29 mouse cellular contexts compared by ENCODE assay signal in the genomic region with DNA sequence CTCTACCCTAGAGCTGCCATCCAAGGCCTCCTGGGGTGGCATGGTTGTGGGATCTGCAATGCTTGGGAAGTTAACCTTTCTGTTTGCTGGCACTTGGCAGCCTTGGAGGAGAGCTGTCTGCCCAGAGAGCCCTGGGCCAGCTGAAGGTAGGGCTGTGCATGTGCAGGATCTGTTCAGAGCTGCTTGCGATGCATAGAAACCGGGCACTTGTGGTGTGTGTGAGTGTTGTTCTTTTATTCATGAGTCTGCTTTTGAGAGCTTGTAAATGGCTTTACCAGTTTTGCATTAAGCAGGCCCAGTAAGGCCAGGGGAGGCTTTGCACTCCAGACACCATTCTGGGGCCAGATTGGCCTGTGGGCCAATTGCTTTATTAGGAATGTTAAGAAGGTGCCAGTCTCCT.
A peak's percentile ranks its signal among the peaks of the same experiment; 100 is the strongest.
DNase-seq lines count a peak whose midpoint lies in the region; ATAC-seq lines count a peak whose summit lies in the region.
"Had no signal": no experiment of that assay in that cellular context is flagged by ENCODE, and none has a peak within 500 bp of the region (broad histone marks: within the 10 kb centered on the region; RNA-seq: fewer than 3 reads in every experiment).

No protein-coding gene starts in this region.

- no peaks in the 10 kb centered on the region for H3K36me3 ChIP-seq in forebrain, embryonic 13.5 days (ENCODE audit: poor library complexity, severe bottlenecking)
- H3K36me3 ChIP-seq in forebrain, embryonic 10.5 days (replicated peaks) = no peaks in the 10 kb centered on the region
- no peaks in the 10 kb centered on the region for H3K36me3 ChIP-seq in hindbrain, embryonic 15.5 days
- no peaks in the 10 kb centered on the region for H3K36me3 ChIP-seq in hindbrain, embryonic 10.5 days
- H3K36me3 ChIP-seq in forebrain, embryonic 16.5 days (ENCODE audit: control insufficient read depth, insufficient read depth) = no peaks in the 10 kb centered on the region
- no peaks in the 10 kb centered on the region for H3K36me3 ChIP-seq in midbrain, embryonic 15.5 days (replicated peaks)
- H3K36me3 ChIP-seq: embryonic facial prominence, embryonic 13.5 days; heart, embryonic 12.5 days; limb, embryonic 10.5 days; liver, embryonic 15.5 days; lung, embryonic 15.5 days; neural tube, embryonic 13.5 days; stomach, embryonic 15.5 days had no signal

- H3K4me3 ChIP-seq in forebrain, embryonic 13.5 days = no peak overlapping the region
- H3K4me3 ChIP-seq in forebrain, embryonic 10.5 days = no peak overlapping the region
- no peak overlapping the region for H3K4me3 ChIP-seq in hindbrain, embryonic 15.5 days
- no peak overlapping the region for H3K4me3 ChIP-seq in hindbrain, embryonic 10.5 days
- no peak overlapping the region for H3K4me3 ChIP-seq in forebrain, embryonic 16.5 days (replicated peaks; ENCODE audit: low read length)
- H3K4me3 ChIP-seq in midbrain, embryonic 15.5 days = no peak overlapping the region
- H3K4me3 ChIP-seq: embryonic facial prominence, embryonic 13.5 days; erythroblast, embryonic 14.5 days; heart, embryonic 12.5 days; limb, embryonic 10.5 days; liver, embryonic 15.5 days; lung, embryonic 15.5 days; myocyte; neural tube, embryonic 13.5 days; stomach, embryonic 15.5 days had no signal

- H3K27ac ChIP-seq in forebrain, embryonic 13.5 days = peak overlapping the region; percentile 32; the same call in 1 of the 2 replicates
- H3K27ac ChIP-seq in forebrain, embryonic 10.5 days = no peak overlapping the region
- H3K27ac ChIP-seq in hindbrain, embryonic 15.5 days (replicated peaks) = no peak overlapping the region
- H3K27ac ChIP-seq in hindbrain, embryonic 10.5 days = no peak overlapping the region
- no peak overlapping the region for H3K27ac ChIP-seq in forebrain, embryonic 16.5 days (ENCODE audit: low read length)
- no peak overlapping the region for H3K27ac ChIP-seq in midbrain, embryonic 15.5 days
- H3K27ac ChIP-seq: embryonic facial prominence, embryonic 13.5 days; limb, embryonic 10.5 days; liver, embryonic 15.5 days; lung, embryonic 15.5 days; neural tube, embryonic 13.5 days; stomach, embryonic 15.5 days had no signal

- no peak overlapping the region for H3K4me2 ChIP-seq in forebrain, embryonic 13.5 days
- no peak overlapping the region for H3K4me2 ChIP-seq in hindbrain, embryonic 15.5 days
- no peak overlapping the region for H3K4me2 ChIP-seq in forebrain, embryonic 16.5 days (ENCODE audit: low read length)
- no peak overlapping the region for H3K4me2 ChIP-seq in midbrain, embryonic 15.5 days
- H3K4me2 ChIP-seq: embryonic facial prominence, embryonic 13.5 days; heart, embryonic 12.5 days; liver, embryonic 15.5 days; lung, embryonic 15.5 days; neural tube, embryonic 13.5 days; stomach, embryonic 15.5 days had no signal

- ATAC-seq in forebrain, embryonic 13.5 days = peak; percentile 88
- peak; percentile 59; the same call in 1 of the 2 replicates for ATAC-seq in hindbrain, embryonic 15.5 days (ENCODE audit: low FRiP score, low read depth)
- ATAC-seq in forebrain, embryonic 16.5 days = peak; percentile 97
- peak; percentile 42; the same call in 1 of the 2 replicates for ATAC-seq in midbrain, embryonic 15.5 days (replicated peaks)
- ATAC-seq: activated CD4-positive, CD25-positive, alpha-beta regulatory T cell, adult 4 months had no signal

- H3K4me1 ChIP-seq in forebrain, embryonic 13.5 days = peaks cover 11% of the 10 kb centered on the region
- no peaks in the 10 kb centered on the region for H3K4me1 ChIP-seq in forebrain, embryonic 10.5 days
- H3K4me1 ChIP-seq in hindbrain, embryonic 15.5 days (replicated peaks) = no peaks in the 10 kb centered on the region
- peaks cover 8% of the 10 kb centered on the region; the same call in 1 of the 2 replicates for H3K4me1 ChIP-seq in hindbrain, embryonic 10.5 days (replicated peaks)
- H3K4me1 ChIP-seq in forebrain, embryonic 16.5 days (replicated peaks; ENCODE audit: control insufficient read depth, insufficient read depth, low read length) = peaks cover 11% of the 10 kb centered on the region
- peaks cover 9% of the 10 kb centered on the region; the same call in 1 of the 2 replicates for H3K4me1 ChIP-seq in midbrain, embryonic 15.5 days
- H3K4me1 ChIP-seq: embryonic facial prominence, embryonic 13.5 days; heart, embryonic 12.5 days; limb, embryonic 10.5 days; liver, embryonic 15.5 days; lung, embryonic 15.5 days; stomach, embryonic 15.5 days had no signal

- no peak for DNase-seq in forebrain, embryonic 10.5 days (ENCODE audit: extremely low spot score, low spot score)
- no peak for DNase-seq in hindbrain, embryonic 10.5 days (ENCODE audit: low spot score)
- DNase-seq in heart, adult 8-10 months (ENCODE audit: low spot score) = no peak
- DNase-seq: adrenal gland, adult 8-10 months; cerebellum, adult 8-10 months; cerebellum, postnatal 36 days; embryo, embryonic 11 days; gastrocnemius, postnatal 10 days; heart, postnatal 10 days; kidney, adult 18-20 months; kidney, postnatal 4 days; liver; lung, postnatal 4 days; thymus, adult 18-20 months; thymus, postnatal 36 days had no signal

- WGBS in forebrain, embryonic 13.5 days = 49% methylated on average over 2 of the region's 2 CpGs
- 91% methylated on average over 2 of the region's 2 CpGs for WGBS in forebrain, embryonic 10.5 days
- WGBS in hindbrain, embryonic 15.5 days = 37% methylated on average over 2 of the region's 2 CpGs
- WGBS in hindbrain, embryonic 10.5 days = 73% methylated on average over 2 of the region's 2 CpGs
- 36% methylated on average over 2 of the region's 2 CpGs for WGBS in forebrain, embryonic 16.5 days
- 25% methylated on average over 2 of the region's 2 CpGs for WGBS in midbrain, embryonic 15.5 days

- no peak overlapping the region for H3K9ac ChIP-seq in forebrain, embryonic 13.5 days
- H3K9ac ChIP-seq in hindbrain, embryonic 15.5 days = no peak overlapping the region
- no peak overlapping the region for H3K9ac ChIP-seq in forebrain, embryonic 16.5 days (replicated peaks; ENCODE audit: low read depth, low read length)
- H3K9ac ChIP-seq in midbrain, embryonic 15.5 days = no peak overlapping the region
- H3K9ac ChIP-seq: embryonic facial prominence, embryonic 13.5 days; heart, embryonic 12.5 days; liver, embryonic 15.5 days; lung, embryonic 15.5 days; neural tube, embryonic 13.5 days; stomach, embryonic 15.5 days had no signal

- no peaks in the 10 kb centered on the region for H3K9me3 ChIP-seq in forebrain, embryonic 13.5 days (replicated peaks)
- H3K9me3 ChIP-seq in forebrain, embryonic 10.5 days = no peaks in the 10 kb centered on the region
- no peaks in the 10 kb centered on the region for H3K9me3 ChIP-seq in hindbrain, embryonic 15.5 days
- no peaks in the 10 kb centered on the region; the same call in 1 of the 2 replicates for H3K9me3 ChIP-seq in hindbrain, embryonic 10.5 days
- no peaks in the 10 kb centered on the region for H3K9me3 ChIP-seq in forebrain, embryonic 16.5 days (ENCODE audit: control insufficient read depth, low read length)
- H3K9me3 ChIP-seq in midbrain, embryonic 15.5 days = no peaks in the 10 kb centered on the region
- H3K9me3 ChIP-seq: embryonic facial prominence, embryonic 13.5 days; limb, embryonic 10.5 days; liver, embryonic 15.5 days; lung, embryonic 15.5 days; neural tube, embryonic 13.5 days; stomach, embryonic 15.5 days had no signal

- H3K27me3 ChIP-seq in forebrain, embryonic 13.5 days = no peaks in the 10 kb centered on the region
- H3K27me3 ChIP-seq in forebrain, embryonic 10.5 days (ENCODE audit: poor library complexity, severe bottlenecking) = no peaks in the 10 kb centered on the region
- no peaks in the 10 kb centered on the region for H3K27me3 ChIP-seq in hindbrain, embryonic 15.5 days
- H3K27me3 ChIP-seq in hindbrain, embryonic 10.5 days (ENCODE audit: insufficient read depth, poor library complexity, severe bottlenecking) = no peaks in the 10 kb centered on the region
- H3K27me3 ChIP-seq in forebrain, embryonic 16.5 days (replicated peaks; ENCODE audit: control insufficient read depth, insufficient read depth, low read length) = no peaks in the 10 kb centered on the region
- H3K27me3 ChIP-seq in midbrain, embryonic 15.5 days (replicated peaks) = no peaks in the 10 kb centered on the region
- H3K27me3 ChIP-seq: embryonic facial prominence, embryonic 13.5 days; heart, embryonic 12.5 days; liver, embryonic 15.5 days; lung, embryonic 15.5 days; neural tube, embryonic 13.5 days; stomach, embryonic 15.5 days had no signal

Comparison
In these comparisons a context has a peak if more than half of its experiments do, and no peak if none do; other contexts are left out.
1. ATAC-seq: peak in every context shown above with its lines; median percentile 97 in forebrain, embryonic 16.5 days; 88 in forebrain, embryonic 13.5 days; 59 in hindbrain, embryonic 15.5 days; 42 in midbrain, embryonic 15.5 days.